Mouse (Mus musculus) limb, embryonic 12.5 days (tissue): Measurements from ENCODE around the gene Ubtd1. TPM values are rescaled to one million over a fixed set of nuclear protein-coding genes. Genes with fewer than 3 reads are reported as not detected.

Experiments used
- polyA plus RNA-seq: library from polyadenylated mRNA; unstranded; fragments of >200 nt; fragmentation: Nextera tagmentation; extraction: Ambion mirVana; gene quantifications from 2 replicates; pipeline ENCODE4 v1.2.1, GENCODE M21; 2016

Ubtd1 gene
- polyA plus RNA-seq, 1 experiment from 2014 or later, result 19.1 TPM

Other genes starting within 250 kb of the Ubtd1 start
- gene Slit1, start 238.1 kb upstream of the Ubtd1 start, polyA plus RNA-seq, result 0.15 and 0.40 TPM in 2 replicates
- gene Arhgap19, start 179.7 kb upstream of the Ubtd1 start, polyA plus RNA-seq, result 33.5 and 35.0 TPM in 2 replicates
- gene Frat1, start 151.8 kb upstream of the Ubtd1 start, polyA plus RNA-seq, result 5.8 and 6.2 TPM in 2 replicates
- gene Frat2, start 133.6 kb upstream of the Ubtd1 start, polyA plus RNA-seq, result 5.0 and 5.6 TPM in 2 replicates
- gene Rrp12, start 85.6 kb upstream of the Ubtd1 start, polyA plus RNA-seq, result 22.8 and 23.2 TPM in 2 replicates
- 636 and 656 TPM in 2 replicates for gene Pgam1, start 69.8 kb upstream of the Ubtd1 start, polyA plus RNA-seq
- 78.5 and 81.9 TPM in 2 replicates for gene Exosc1, start 48.3 kb upstream of the Ubtd1 start, polyA plus RNA-seq
- gene Zdhhc16, start 48.3 kb upstream of the Ubtd1 start, polyA plus RNA-seq, result 87.6 and 93.2 TPM in 2 replicates
- gene Mms19, start 606 bp upstream of the Ubtd1 start, polyA plus RNA-seq, result 41.3 and 42.5 TPM in 2 replicates
- 0.25 TPM in 1 of 2 replicates, not detected in the other for gene Ankrd2, start 54.2 kb downstream of the Ubtd1 start, polyA plus RNA-seq
- 1.5 and 1.9 TPM in 2 replicates for gene Hoga1, start 63.8 kb downstream of the Ubtd1 start, polyA plus RNA-seq
- 0.20 TPM in 1 of 2 replicates, not detected in the other for gene 4933411K16Rik, start 70.5 kb downstream of the Ubtd1 start, polyA plus RNA-seq
- 37.7 and 39.1 TPM in 2 replicates for gene Morn4, start 104.6 kb downstream of the Ubtd1 start, polyA plus RNA-seq
- 36.5 and 39.4 TPM in 2 replicates for gene Pi4k2a, start 108.7 kb downstream of the Ubtd1 start, polyA plus RNA-seq
- 22.6 and 26.3 TPM in 2 replicates for gene Avpi1, start 147.3 kb downstream of the Ubtd1 start, polyA plus RNA-seq
- 9.7 and 17.2 TPM in 2 replicates for gene Marveld1, start 165.6 kb downstream of the Ubtd1 start, polyA plus RNA-seq
- gene Zfyve27, start 182.2 kb downstream of the Ubtd1 start, polyA plus RNA-seq, result 28.2 and 33.7 TPM in 2 replicates
- gene Sfrp5, start 220.5 kb downstream of the Ubtd1 start, polyA plus RNA-seq, result 0.53 and 0.54 TPM in 2 replicates